ENCODE assay signal across 8 mouse cellular contexts in genomic region chr5:147956821-147957564, GRCm38 (mm10). TPM values are rescaled to one million over a fixed set of nuclear protein-coding genes. Genes with fewer than 3 reads are reported as not detected.
DNase-seq lines count a peak whose midpoint lies in the region; ATAC-seq lines count a peak whose summit lies in the region.

TSS of gene Mtus2 (plus strand) at chr5:147957320.

- H3K4me1 ChIP-seq in intestine, embryonic 14.5 days (replicated peaks; ENCODE audit: control insufficient read depth, insufficient read depth, low read length): peaks cover 5% of the 10 kb centered on the region; the same call in 1 of the 2 replicates

- DNase-seq in adrenal gland, postnatal 36 days: peak; percentile 85 to 89
- peak; percentile 89 for DNase-seq in embryo, embryonic 9.5 days (ENCODE audit: extremely low spot score)
- peak; percentile 59 to 70 for DNase-seq in gastrocnemius, postnatal 36 days
- peak; percentile 96 for DNase-seq in intestine, embryonic 14.5 days (ENCODE audit: low spot score)
- peak; percentile 69 to 86 for DNase-seq in left cerebral cortex, adult 9 months (ENCODE audit: low spot score in 2 of 2)
- DNase-seq in right cerebral cortex, postnatal 10 days (ENCODE audit: low spot score in 2 of 2): peak; percentile 88 to 92
- DNase-seq in urinary bladder, postnatal 10 days (ENCODE audit: low spot score): peak; percentile 45

- peak; percentile 87 for ATAC-seq in intestine, embryonic 14.5 days (replicated peaks; ENCODE audit: low FRiP score, low TSS enrichment, low read depth)
- peak; percentile 96 for ATAC-seq in megakaryocyte, adult 5-6 weeks (ENCODE audit: poor library complexity, severe bottlenecking)

- H3K9ac ChIP-seq in intestine, embryonic 14.5 days (ENCODE audit: low read length): peak within 1 kb of the TSS; percentile 12; the same call in 1 of the 2 replicates

- WGBS in intestine, embryonic 14.5 days: under 1% methylated on average over 55 of the region's 55 CpGs

- H3K4me3 ChIP-seq in intestine, embryonic 14.5 days (ENCODE audit: low read depth, low read length): peak within 1 kb of the TSS; percentile 46

- H3K27ac ChIP-seq in intestine, embryonic 14.5 days (ENCODE audit: low read depth): no peak within 1 kb of the TSS; the same call in 1 of the 2 replicates

- H3K27me3 ChIP-seq in intestine, embryonic 14.5 days (replicated peaks; ENCODE audit: control insufficient read depth, insufficient read depth, low read length): peaks cover 22% of the 10 kb centered on the region

- H3K4me2 ChIP-seq in intestine, embryonic 14.5 days (ENCODE audit: low read length): peak within 1 kb of the TSS; percentile 95

- intact Hi-C loops in gastrocnemius, postnatal 36 days (cut with DNase I): loop anchor here (5.0 kb wide), 1 partner anchor 285 kb away; no protein-coding TSS in a partner anchor

- H3K36me3 ChIP-seq in intestine, embryonic 14.5 days (ENCODE audit: control insufficient read depth, insufficient read depth, low read length): no peaks in the 10 kb centered on the region

- no peaks in the 10 kb centered on the region for H3K9me3 ChIP-seq in intestine, embryonic 14.5 days (ENCODE audit: control insufficient read depth, low read length)

RNA-seq across cellular contexts. Expression of gene Mtus2, which starts in this region (rescaled TPM):
- total RNA-seq in adrenal gland, postnatal 36 days (2021): 1 to 10 TPM; 1.1 to 4.2 TPM
- under 1 TPM; 0.08 to 0.25 TPM for total RNA-seq in gastrocnemius, postnatal 36 days (2021)
- 27.7 and 34.0 TPM in 2 replicates for polyA plus RNA-seq in intestine, embryonic 14.5 days (2014; fragmentation: Nextera tagmentation; extraction: Ambion mirVana)
- total RNA-seq in megakaryocyte, adult 5-6 weeks (2015): 0.78 and 1.6 TPM in 2 replicates
- 0.04 and 1.1 TPM in 2 replicates for total RNA-seq in megakaryocyte, adult 5-6 weeks (2017)

Comparison
In these comparisons a context has a peak if more than half of its experiments do, and no peak if none do; other contexts are left out.
1. Peak in DNase-seq in gastrocnemius, postnatal 36 days; RNA of the gene not detected or under 1 TPM.
2. DNase-seq: peak in every context shown above with its lines; median percentile 96 in intestine, embryonic 14.5 days; 90 in right cerebral cortex, postnatal 10 days; 89 in embryo, embryonic 9.5 days; 87 in adrenal gland, postnatal 36 days; 78 in left cerebral cortex, adult 9 months; 64 in gastrocnemius, postnatal 36 days; 45 in urinary bladder, postnatal 10 days.